Mouse (Mus musculus) splenic B cell, adult 2 months (primary cell): ENCODE results near the gene Tcf7l2.

ENCODE experiments used
- DNase-seq: peaks from one replicate; pipeline ENCODE4 v3.0.0-alpha.2; 2011; ENCODE audit warnings: low read depth, low spot score
- H3K27me3 ChIP-seq: 2 replicates; pipeline ENCODE4 v1.6.1; 2012; ENCODE audit warnings: mild to moderate bottlenecking, low read length, moderate library complexity, mixed read lengths; ENCODE audit not compliant: control insufficient read depth, poor library complexity, insufficient read depth, severe bottlenecking
- H3K36me3 ChIP-seq: 2 replicates; pipeline ENCODE4 v1.6.1; 2012; ENCODE audit warnings: mild to moderate bottlenecking, low read length, moderate library complexity, mixed read lengths; ENCODE audit not compliant: control insufficient read depth, poor library complexity, insufficient read depth, severe bottlenecking

The Tcf7l2 gene

DNA sequence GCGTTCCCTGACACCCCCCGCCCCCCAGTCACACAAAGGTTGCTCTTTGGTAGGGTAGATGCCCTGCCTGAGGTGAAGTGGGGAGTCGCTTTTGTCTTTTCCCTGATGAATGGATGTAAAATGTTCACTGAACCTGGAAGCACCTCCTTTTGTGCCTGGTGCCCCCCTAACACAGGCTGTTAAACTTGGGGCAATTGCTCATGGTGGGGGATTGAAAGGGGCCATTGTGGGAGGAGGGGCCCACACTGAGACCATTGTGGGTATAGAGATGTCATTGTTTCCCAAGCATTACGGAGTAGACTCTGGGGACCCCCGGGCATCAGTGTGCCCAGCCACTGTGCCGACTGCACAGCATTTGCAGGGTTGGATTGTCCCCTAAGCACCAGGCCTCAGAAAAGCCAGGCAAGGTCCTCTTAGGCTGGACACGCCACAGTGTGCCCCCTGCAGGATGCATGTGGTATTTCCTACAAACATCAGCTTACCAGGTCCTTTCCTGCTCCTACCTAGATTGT is 135.8 kb downstream of the Tcf7l2 start:
- no peaks in the 10 kb centered on the region for H3K27me3 ChIP-seq
- no peaks in the 10 kb centered on the region for H3K36me3 ChIP-seq
- DNase-seq: peak; percentile 79

DNA sequence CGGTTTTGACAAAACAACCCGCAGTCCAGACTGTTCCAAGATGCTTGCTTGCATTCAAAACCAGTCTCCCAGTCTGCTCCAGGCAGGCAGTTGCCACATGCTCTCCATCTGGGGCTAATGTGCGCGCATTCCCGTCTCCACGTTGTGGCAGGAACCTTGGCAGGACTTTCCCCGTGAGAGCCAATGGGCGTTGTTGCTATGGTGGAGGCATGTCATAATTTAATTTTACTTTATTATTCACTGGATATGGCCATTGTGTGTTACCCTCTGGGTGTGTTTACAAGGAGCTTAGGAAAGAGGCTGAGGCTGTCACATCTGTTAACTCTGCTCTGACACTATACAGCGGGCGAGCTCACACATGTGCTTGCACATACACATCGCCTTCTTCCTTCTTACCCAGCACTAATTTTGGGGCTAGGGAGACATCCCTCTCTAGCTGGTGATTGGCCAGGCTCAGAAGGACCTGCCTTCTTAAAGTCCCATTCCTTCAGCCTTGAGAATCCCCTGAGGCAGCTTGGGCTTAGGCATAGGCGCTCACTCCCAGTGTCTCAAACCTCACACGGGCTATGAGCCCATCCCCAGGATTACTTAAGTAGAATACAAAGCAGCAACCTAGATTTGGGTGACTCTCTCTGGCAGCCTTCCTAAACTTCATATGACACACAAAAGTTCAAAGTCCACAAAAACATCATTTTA is 139.2 kb downstream of the Tcf7l2 start:
- Histone ChIP-seq H3K36me3 (no peaks in the 10 kb centered on the region), H3K27me3 (no peaks in the 10 kb centered on the region)
- no peak for DNase-seq

DNA sequence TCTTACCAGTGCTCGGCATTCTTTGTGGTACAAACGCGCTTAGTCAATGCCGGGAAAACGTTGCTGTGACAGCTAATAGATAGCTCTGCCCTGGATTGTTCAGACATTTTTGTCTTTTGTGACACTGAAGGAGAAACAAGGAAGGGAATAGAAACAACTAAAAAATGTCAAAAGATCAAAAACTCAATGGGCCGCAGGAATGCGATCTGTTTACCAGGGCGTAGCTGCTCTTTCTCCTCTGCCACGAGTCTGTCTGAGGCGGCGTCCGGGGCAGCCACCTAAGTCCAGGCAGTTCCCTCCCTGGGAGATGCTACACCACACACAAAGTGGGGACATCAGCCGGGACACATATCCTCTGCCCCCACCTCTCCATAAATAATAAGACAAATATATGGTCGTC is 144.9 kb downstream of the Tcf7l2 start:
- DNase-seq: no peak
- Histone ChIP-seq H3K36me3 (no peaks in the 10 kb centered on the region), H3K27me3 (no peaks in the 10 kb centered on the region)

DNA sequence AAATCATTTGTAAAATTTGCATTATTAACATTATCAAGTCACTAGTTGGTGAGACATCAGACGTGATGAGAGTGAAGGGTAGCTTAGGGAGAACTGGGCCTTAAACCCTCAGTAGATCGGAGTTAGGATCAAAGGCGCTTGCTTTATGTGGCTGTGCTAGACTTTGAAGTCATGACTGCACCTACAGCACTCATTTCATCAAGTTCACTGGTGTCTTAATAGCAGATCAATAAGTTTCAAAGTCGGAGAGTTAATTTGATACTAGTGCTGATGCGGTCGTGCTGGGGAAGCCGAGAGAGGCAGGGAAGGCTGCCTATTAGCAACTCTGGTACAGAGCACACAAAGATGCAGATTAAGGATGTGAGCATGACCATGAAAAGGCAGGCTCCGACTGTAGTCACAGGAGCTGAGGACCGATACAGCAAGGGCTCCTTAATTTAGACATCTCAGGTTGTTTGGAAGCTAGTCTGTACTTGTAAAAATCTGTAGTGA is 150.1 kb downstream of the Tcf7l2 start:
- DNase-seq: no peak
- no peaks in the 10 kb centered on the region for H3K36me3 ChIP-seq
- peaks cover 1% of the 10 kb centered on the region; the same call in 1 of the 2 replicates for H3K27me3 ChIP-seq

DNA sequence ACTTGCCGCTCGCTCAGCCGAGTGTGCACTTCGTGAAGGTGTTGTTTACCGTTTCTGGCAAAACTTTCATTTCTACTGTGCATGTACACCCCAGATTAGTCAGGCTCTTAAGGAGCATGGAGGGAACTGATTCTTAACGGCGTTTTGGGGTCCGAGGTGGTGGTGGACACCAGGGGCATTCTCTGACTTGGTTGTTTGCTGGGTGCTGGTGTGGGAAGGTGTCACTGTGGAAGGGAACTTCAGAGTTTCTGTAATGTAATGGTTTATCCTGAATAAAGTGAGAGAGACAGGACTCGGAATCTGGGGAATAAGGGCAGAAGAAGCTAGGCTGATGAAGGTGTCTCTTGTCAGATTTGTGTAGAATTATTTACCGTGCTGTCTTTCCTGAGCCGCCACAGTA is 151.9 kb downstream of the Tcf7l2 start:
- no peak for DNase-seq
- Histone ChIP-seq H3K27me3 (peaks cover 1% of the 10 kb centered on the region; the same call in 1 of the 2 replicates), H3K36me3 (no peaks in the 10 kb centered on the region)

DNA sequence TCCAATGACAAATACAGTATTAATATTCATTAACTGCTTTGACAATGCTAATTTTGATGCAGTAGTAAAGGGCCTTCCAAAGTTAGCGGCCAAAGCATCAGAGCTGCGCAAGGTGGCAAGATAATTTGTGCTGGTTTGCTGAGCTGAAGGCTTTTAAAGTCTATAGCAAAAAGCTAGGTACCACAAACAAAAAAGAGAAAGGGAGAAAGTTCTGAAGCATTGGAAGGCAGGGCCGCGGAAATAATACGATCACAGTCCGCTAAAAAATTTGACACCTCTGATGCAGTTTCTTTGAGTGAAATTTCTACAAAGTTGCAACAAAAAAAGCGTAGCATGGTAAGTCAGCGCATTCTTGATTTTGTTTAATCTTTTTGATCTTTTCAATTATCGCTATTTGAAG is 152.8 kb downstream of the Tcf7l2 start:
- H3K27me3 ChIP-seq: peaks cover 1% of the 10 kb centered on the region; the same call in 1 of the 2 replicates
- no peaks in the 10 kb centered on the region for H3K36me3 ChIP-seq
- DNase-seq: no peak

DNA sequence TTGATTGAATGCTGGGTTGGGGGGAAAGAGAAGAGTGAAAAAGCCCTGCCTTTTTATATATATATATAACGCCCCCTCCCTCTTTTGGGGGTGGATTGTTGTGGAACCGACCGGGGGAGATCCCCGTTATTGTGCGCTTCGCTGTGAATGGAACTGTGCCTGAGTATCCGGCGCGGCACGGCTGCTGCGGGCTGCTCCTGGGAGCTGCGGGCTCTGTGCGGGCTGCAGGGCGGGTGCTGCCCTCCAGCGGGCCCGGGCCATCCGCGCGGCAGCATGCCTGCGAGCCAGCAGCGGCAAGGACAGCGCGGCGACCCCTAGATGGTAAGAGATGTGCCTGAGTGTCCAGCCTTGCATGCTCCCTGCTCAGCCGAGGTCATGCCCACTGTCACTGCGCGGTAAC is 153.7 kb downstream of the Tcf7l2 start:
- peak; percentile 28 for DNase-seq
- H3K27me3 ChIP-seq: peaks cover 1% of the 10 kb centered on the region; the same call in 1 of the 2 replicates
- no peaks in the 10 kb centered on the region for H3K36me3 ChIP-seq

DNA sequence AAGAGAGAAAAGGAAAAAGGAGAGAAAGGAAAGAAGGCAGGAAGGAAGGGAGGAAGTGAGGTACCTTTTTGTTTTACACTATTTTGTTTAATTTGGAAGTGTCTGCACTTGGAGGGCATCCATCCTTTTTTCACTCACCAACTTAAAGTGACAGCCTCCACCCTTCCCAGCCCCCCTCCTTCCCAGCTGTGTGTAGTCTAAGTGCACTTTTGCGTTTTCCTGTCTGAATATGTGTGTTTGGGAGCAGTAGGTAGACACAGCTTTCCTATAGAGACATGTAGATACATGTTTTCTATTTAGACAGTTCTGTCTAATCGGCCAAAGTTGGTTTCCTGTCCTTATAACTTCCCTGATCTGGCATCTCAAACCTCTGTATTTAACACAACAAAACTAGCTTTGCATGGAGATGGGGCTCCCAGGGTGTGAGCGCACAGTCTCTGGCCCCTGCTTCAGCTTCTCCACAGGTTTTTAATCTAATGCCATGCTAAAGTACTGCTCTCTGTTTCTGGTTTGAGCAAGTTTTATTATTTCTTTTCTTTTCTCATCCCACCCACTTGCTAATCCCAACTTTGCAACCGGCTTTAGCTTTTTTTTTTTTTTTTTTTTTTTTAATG is 154.3 kb downstream of the Tcf7l2 start:
- H3K27me3 ChIP-seq: peaks cover 1% of the 10 kb centered on the region; the same call in 1 of the 2 replicates
- no peak for DNase-seq
- H3K36me3 ChIP-seq: no peaks in the 10 kb centered on the region

DNA sequence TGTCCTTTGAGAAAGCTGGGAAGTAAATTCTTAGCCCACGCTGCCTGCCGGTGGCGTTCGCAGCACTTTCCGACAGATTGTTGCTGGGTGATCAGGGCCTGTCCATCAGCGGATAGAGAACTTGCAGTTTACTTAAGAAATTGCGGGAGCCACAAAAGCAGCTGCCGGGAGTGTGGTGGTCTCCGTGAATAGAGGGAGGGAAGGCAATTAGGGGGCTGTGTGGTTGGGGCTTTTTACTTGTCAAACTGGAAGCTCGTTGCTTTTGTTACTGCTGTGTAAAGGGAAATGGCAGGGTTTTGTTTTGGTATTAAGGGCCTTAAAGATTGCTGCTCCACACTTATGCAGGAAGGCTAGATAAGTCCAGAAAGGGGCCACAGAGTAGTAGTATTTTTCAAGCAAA is 155.0 kb downstream of the Tcf7l2 start:
- peaks cover 1% of the 10 kb centered on the region; the same call in 1 of the 2 replicates for H3K27me3 ChIP-seq
- DNase-seq: no peak

DNA sequence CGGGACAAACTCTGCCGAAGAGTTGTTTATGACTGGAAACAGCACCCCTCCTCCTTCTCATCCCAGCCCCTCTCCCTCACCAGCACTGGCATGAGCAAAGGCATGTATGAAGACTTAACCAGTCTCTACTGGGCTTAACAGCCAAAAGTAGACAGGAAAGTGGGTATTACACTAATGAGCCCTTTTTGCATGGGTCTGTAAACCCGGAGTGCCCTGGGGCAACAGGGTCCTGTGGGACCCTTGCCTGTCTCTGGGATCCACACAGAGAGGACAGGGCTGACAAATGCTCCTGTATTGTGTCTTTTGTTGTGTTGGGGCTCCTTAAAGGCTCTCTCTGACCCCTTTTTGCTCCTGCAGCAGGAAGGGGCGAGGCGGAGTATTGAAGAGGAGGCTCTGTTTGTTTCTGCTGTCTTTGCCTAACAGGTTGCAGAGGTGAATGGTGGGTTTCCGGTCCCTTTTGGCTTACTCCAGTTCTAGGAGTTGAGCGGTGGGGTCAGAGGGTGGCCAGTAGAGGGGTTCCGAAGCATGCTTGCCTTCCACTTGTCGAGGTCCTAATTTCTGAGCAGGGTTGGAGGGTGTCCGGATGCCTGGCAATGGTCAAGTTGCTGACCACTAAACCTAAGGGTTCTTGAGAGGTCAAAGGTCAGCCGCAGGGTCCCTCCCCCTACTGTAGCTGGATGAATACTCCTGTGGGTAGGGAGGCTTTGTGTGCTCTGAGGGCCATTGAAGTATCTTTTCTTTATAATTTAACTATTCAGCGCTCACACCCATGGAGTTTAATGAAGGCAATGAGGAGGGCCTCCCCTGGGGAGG is 161.2 kb downstream of the Tcf7l2 start:
- Histone ChIP-seq H3K27me3 (no peaks in the 10 kb centered on the region), H3K36me3 (no peaks in the 10 kb centered on the region)
- no peak for DNase-seq

More for the DNA sequence above, 155.0 kb downstream of the Tcf7l2 start:
- no peaks in the 10 kb centered on the region for H3K36me3 ChIP-seq

DNA sequence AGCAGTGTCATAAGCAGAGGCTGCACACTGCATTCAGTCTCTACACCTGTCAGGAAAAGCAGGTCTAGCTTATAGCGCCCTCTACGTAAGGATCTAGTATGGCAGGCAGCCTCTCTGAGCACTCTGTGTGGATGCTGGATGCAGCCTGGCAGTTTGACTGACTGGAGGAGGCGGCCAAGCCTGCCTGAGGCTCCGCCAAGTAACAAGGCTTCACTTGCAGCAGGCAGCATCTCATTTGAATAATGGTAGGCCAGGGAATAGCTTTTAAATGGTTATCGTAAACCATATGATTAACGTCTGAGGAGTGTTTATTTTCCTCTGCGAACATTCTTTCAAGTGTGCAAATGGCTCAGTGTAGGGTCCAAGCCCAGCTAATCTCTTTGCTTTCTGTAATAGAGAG is 167.4 kb downstream of the Tcf7l2 start:
- DNase-seq: peak; percentile 52
- no peaks in the 10 kb centered on the region; the same call in 1 of the 2 replicates for H3K27me3 ChIP-seq
- no peaks in the 10 kb centered on the region for H3K36me3 ChIP-seq

DNA sequence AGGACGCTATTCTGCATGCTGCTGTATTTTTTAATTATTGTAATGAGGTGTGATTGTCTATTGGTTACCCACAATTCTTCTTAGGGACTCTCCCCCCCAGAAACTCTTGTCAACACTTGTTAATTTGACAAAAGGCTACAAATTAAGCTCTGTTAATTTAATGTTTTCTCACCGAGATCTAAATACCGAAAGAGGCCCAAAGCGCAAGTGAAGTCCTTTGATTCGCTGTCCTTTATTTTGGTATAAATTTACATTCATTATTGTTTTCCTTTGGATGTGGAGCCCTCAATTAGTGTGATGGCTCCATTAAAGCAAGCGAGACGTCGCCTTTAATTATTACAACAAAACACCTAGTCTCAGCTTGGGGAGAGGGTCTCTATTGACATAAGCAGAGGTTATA is 170.3 kb downstream of the Tcf7l2 start:
- no peak for DNase-seq
- no peaks in the 10 kb centered on the region for H3K36me3 ChIP-seq
- H3K27me3 ChIP-seq: no peaks in the 10 kb centered on the region; the same call in 1 of the 2 replicates

DNA sequence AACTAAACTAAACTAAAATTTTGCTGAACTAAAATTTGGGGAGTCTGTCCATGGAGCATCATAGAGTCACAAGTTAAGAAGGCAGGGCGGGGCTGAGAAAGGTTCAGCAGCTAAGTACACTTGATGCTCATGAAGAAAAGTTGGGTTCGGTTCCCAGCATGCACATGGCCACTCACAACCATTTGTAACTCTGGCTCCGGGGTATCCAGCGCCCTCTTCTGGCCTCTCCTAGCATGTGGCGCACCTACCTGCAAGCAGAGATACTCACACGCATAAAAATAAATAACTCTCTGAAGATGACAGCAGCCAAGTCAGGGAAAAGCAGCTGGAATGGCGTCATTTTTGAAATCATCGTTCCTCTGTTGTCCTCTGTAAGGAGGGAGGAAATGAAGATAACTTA is 171.2 kb downstream of the Tcf7l2 start:
- no peaks in the 10 kb centered on the region; the same call in 1 of the 2 replicates for H3K27me3 ChIP-seq
- no peak for DNase-seq
- H3K36me3 ChIP-seq: no peaks in the 10 kb centered on the region

DNA sequence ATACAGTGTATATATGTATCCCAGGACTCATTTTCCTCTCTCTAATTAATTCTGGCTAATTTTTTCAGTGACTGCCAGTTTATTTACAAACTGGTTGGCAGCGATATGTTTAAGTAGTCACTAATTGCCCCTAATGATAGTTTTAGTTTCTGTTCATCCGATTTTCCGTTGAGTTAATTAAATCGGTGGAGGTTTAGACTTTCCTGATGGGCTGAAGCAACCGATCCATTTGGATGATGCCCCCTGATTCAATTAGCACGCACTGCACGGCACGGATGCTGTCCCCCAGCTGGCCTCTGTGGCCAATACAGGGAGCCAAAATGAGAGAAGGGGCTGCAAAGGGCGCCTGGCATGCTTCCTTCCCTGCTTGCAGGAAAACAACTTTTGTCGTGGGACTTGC is 172.0 kb downstream of the Tcf7l2 start:
- Histone ChIP-seq H3K36me3 (no peaks in the 10 kb centered on the region), H3K27me3 (no peaks in the 10 kb centered on the region; the same call in 1 of the 2 replicates)
- no peak for DNase-seq
